Mouse (Mus musculus) heart, adult 9 months (tissue): Measurements from ENCODE around the gene Sycp1.

Experiments
- DNase-seq, 2 experiments: peaks; one replicate each; pipeline ENCODE4 v3.0.0; 2022; ENCODE audit warnings: low spot score in 2 of 2

The Sycp1 gene

GRCm38 (mm10) chr3:102935451-102936354 is at the start of gene Sycp1:
Gene Sycp1 (minus strand): TSS chr3:102936100.
- DNase-seq, result no peak

GRCm38 (mm10) chr3:102980349-102980736 is 44.4 kb upstream of the Sycp1 start:
- no peak for DNase-seq

- DNase-seq, result no peak
Observed at GRCm38 (mm10) chr3:102979550-102980348, 43.8 kb upstream of the Sycp1 start.

GRCm38 (mm10) chr3:102976906-102977305 is 41.0 kb upstream of the Sycp1 start:
- DNase-seq, result no peak

- DNase-seq, result no peak
Observed at GRCm38 (mm10) chr3:102970508-102970907, 34.6 kb upstream of the Sycp1 start.

GRCm38 (mm10) chr3:102970067-102970466 is 34.2 kb upstream of the Sycp1 start:
- DNase-seq, result no peak

- DNase-seq, result no peak
Observed at GRCm38 (mm10) chr3:102964033-102964432, 28.1 kb upstream of the Sycp1 start, which contains the start of gene Nr1h5. Gene Nr1h5 (minus strand): TSS chr3:102964133.

GRCm38 (mm10) chr3:102955596-102955995 is 19.7 kb upstream of the Sycp1 start:
- no peak for DNase-seq

GRCm38 (mm10) chr3:102955143-102955542 is 19.2 kb upstream of the Sycp1 start:
- no peak for DNase-seq

GRCm38 (mm10) chr3:102954476-102954875 is 18.6 kb upstream of the Sycp1 start:
- no peak for DNase-seq

GRCm38 (mm10) chr3:102946861-102947260 is 11.0 kb upstream of the Sycp1 start:
- DNase-seq, result no peak

- no peak for DNase-seq
Observed at GRCm38 (mm10) chr3:102946312-102946711, 10.4 kb upstream of the Sycp1 start.

- no peak for DNase-seq
Observed at GRCm38 (mm10) chr3:102938100-102938499, 2.2 kb upstream of the Sycp1 start.

- DNase-seq, result no peak
Observed at GRCm38 (mm10) chr3:102899136-102899535, 36.8 kb downstream of the Sycp1 start.

- DNase-seq, result no peak
Observed at GRCm38 (mm10) chr3:102880529-102880928, 55.4 kb downstream of the Sycp1 start.

- DNase-seq, result no peak
Observed at GRCm38 (mm10) chr3:102848661-102849060, 87.2 kb downstream of the Sycp1 start.

- no peak for DNase-seq
Observed at GRCm38 (mm10) chr3:102842386-102842785, 93.5 kb downstream of the Sycp1 start.

- peak; percentile 7 to 65 for DNase-seq
Observed at GRCm38 (mm10) chr3:102803937-102804336, 132.0 kb downstream of the Sycp1 start.

- no peak for DNase-seq
Observed at GRCm38 (mm10) chr3:102787369-102787768, 148.5 kb downstream of the Sycp1 start.

- no peak for DNase-seq
Observed at GRCm38 (mm10) chr3:102782618-102783017, 153.3 kb downstream of the Sycp1 start, which contains the start of gene Tshb. Gene Tshb (minus strand): TSS chr3:102782718.

- DNase-seq, result no peak
Observed at GRCm38 (mm10) chr3:102773018-102773417, 162.9 kb downstream of the Sycp1 start.
